Mouse (Mus musculus) erythroblast, embryonic 14.5 days (primary cell): Measurements from ENCODE around the gene Fgfr2. TPM values are rescaled to one million over a fixed set of nuclear protein-coding genes. Genes with fewer than 3 reads are reported as not detected.
"Not testable (repeated sequence)": the region's sequence is repeated elsewhere in the genome, so short reads cannot be mapped to it uniquely, and the experiment has no call there.

Experiments used
- H3K27me3 ChIP-seq: 2 replicates; pipeline ENCODE4 v1.6.1; 2012; ENCODE audit warnings: inconsistent platforms; ENCODE audit not compliant: control insufficient read depth
- H3K36me3 ChIP-seq: 2 replicates; pipeline ENCODE4 v1.6.1; 2012; ENCODE audit warnings: mild to moderate bottlenecking, inconsistent platforms; ENCODE audit not compliant: control insufficient read depth
- H3K4me1 ChIP-seq: 2 replicates; pipeline ENCODE4 v1.6.1; 2012; ENCODE audit warnings: inconsistent platforms; ENCODE audit not compliant: control insufficient read depth
- H3K4me3 ChIP-seq: replicated peaks from 2 replicates; pipeline ENCODE3; 2012; ENCODE audit warnings: moderate library complexity, mild to moderate bottlenecking, inconsistent platforms
- H3K9me3 ChIP-seq: 2 replicates; pipeline ENCODE4 v1.6.1; 2012; ENCODE audit warnings: low read length, inconsistent platforms, mixed read lengths; ENCODE audit not compliant: control insufficient read depth
- GATA1 ChIP-seq: IDR thresholded peaks from 2 replicates; pipeline ENCODE4 v1.6.1; 2012; ENCODE audit warnings: low read length, inconsistent platforms, mixed read lengths
- TAL1 ChIP-seq: IDR thresholded peaks from 3 replicates; pipeline ENCODE4 v1.6.1; 2012; ENCODE audit warnings: low read length, inconsistent platforms, mixed read lengths
- polyA plus RNA-seq: library from polyadenylated mRNA; stranded (reverse); fragments of >175 nt; gene quantifications from 2 replicates; pipeline ENCODE4 v1.2.3, GENCODE M21; 2012

Fgfr2 gene
- polyA plus RNA-seq, 1 experiment: not detected

GRCm38 (mm10) chr7:132529206-132529605 lies 593.9 kb downstream of the Fgfr2 start:
- peaks cover 8% of the 10 kb centered on the region for H3K27me3 ChIP-seq
- TF ChIP-seq GATA1: no peak
- TF ChIP-seq TAL1: no peak
- H3K36me3 ChIP-seq: no peaks in the 10 kb centered on the region
- no peaks in the 10 kb centered on the region for H3K9me3 ChIP-seq
- no peak overlapping the region for H3K4me3 ChIP-seq
- no peaks in the 10 kb centered on the region for H3K4me1 ChIP-seq

- H3K4me3 ChIP-seq: no peak overlapping the region
- no peaks in the 10 kb centered on the region; the same call in 1 of the 2 replicates for H3K27me3 ChIP-seq
- TF ChIP-seq GATA1 (no peak), TAL1 (no peak)
- H3K9me3 ChIP-seq: no peaks in the 10 kb centered on the region
- no peaks in the 10 kb centered on the region for H3K36me3 ChIP-seq
- no peaks in the 10 kb centered on the region; the same call in 1 of the 2 replicates for H3K4me1 ChIP-seq
Observed at GRCm38 (mm10) chr7:132513419-132513982, 609.6 kb downstream of the Fgfr2 start.

GRCm38 (mm10) chr7:132509110-132509509 lies 614.0 kb downstream of the Fgfr2 start:
- Histone ChIP-seq H3K27me3 (peaks cover 2% of the 10 kb centered on the region), H3K36me3 (no peaks in the 10 kb centered on the region), H3K4me1 (no peaks in the 10 kb centered on the region; the same call in 1 of the 2 replicates), H3K4me3 (no peak overlapping the region), H3K9me3 (no peaks in the 10 kb centered on the region)
- TF ChIP-seq TAL1: no peak
- TF ChIP-seq GATA1: no peak

GRCm38 (mm10) chr7:132507361-132507760 lies 615.8 kb downstream of the Fgfr2 start:
- Histone ChIP-seq H3K27me3 (peaks cover 2% of the 10 kb centered on the region), H3K4me1 (no peaks in the 10 kb centered on the region; the same call in 1 of the 2 replicates), H3K4me3 (no peak overlapping the region), H3K9me3 (no peaks in the 10 kb centered on the region), H3K36me3 (no peaks in the 10 kb centered on the region)
- TF ChIP-seq TAL1 (no peak), GATA1 (no peak)

- Histone ChIP-seq H3K36me3 (no peaks in the 10 kb centered on the region), H3K4me3 (no peak overlapping the region), H3K9me3 (no peaks in the 10 kb centered on the region), H3K4me1 (no peaks in the 10 kb centered on the region), H3K27me3 (peaks cover 8% of the 10 kb centered on the region)
- TF ChIP-seq TAL1 (no peak), GATA1 (no peak)
Observed at GRCm38 (mm10) chr7:132506226-132506625, 616.9 kb downstream of the Fgfr2 start.

GRCm38 (mm10) chr7:132502445-132502844 lies 620.7 kb downstream of the Fgfr2 start:
- H3K4me3 ChIP-seq, H3K36me3 ChIP-seq, H3K4me1 ChIP-seq, H3K9me3 ChIP-seq: not testable (repeated sequence)
- H3K27me3 ChIP-seq: peaks cover 13% of the 10 kb centered on the region

GRCm38 (mm10) chr7:132497142-132497541 lies 626.0 kb downstream of the Fgfr2 start:
- Histone ChIP-seq H3K27me3 (peaks cover 10% of the 10 kb centered on the region), H3K9me3 (no peaks in the 10 kb centered on the region), H3K4me1 (peaks cover 43% of the 10 kb centered on the region), H3K36me3 (no peaks in the 10 kb centered on the region; the same call in 1 of the 2 replicates), H3K4me3 (no peak overlapping the region)
- TF ChIP-seq TAL1 (no peak), GATA1 (no peak)

- TF ChIP-seq GATA1: 0 out of 2 replicates have a peak, but pooled peaks have one; percentile 28
- peak; percentile 65 for TF ChIP-seq TAL1
- no peaks in the 10 kb centered on the region for H3K9me3 ChIP-seq
- no peaks in the 10 kb centered on the region; the same call in 1 of the 2 replicates for H3K36me3 ChIP-seq
- H3K4me3 ChIP-seq: peak overlapping the region; percentile 3
- H3K4me1 ChIP-seq: peaks cover 57% of the 10 kb centered on the region
- peaks cover 2% of the 10 kb centered on the region; the same call in 1 of the 2 replicates for H3K27me3 ChIP-seq
Observed at GRCm38 (mm10) chr7:132494263-132494662, 628.9 kb downstream of the Fgfr2 start.

- Histone ChIP-seq H3K4me3 (peak overlapping the region; percentile 3), H3K4me1 (peaks cover 57% of the 10 kb centered on the region), H3K36me3 (no peaks in the 10 kb centered on the region; the same call in 1 of the 2 replicates), H3K27me3 (peaks cover 2% of the 10 kb centered on the region; the same call in 1 of the 2 replicates), H3K9me3 (no peaks in the 10 kb centered on the region)
- peak; percentile 84 for TF ChIP-seq GATA1
- TF ChIP-seq TAL1: peak; percentile 74
Observed at GRCm38 (mm10) chr7:132493632-132494031, 629.5 kb downstream of the Fgfr2 start.
